Mouse (Mus musculus): Measurements from ENCODE around the gene Gm1113.

The Gm1113 gene

DNA sequence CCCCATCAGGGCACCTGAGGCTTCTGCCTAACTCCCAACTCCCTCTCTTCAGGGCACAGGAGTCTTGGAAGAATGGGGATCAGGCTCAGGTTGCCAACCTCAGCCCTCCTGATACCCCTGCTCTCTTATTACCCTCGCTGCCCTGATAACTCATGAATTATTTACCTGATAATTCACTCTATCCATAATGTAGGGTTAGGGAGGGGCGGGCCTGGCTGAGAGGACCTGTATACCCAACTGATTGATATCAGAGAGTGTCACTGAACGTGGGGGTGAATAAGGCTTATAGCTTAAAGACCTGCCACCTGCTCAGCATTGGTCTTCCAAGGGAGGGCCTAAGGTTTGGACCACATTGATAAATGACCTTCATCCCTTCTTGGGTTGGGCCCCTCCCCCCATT, at the start of gene Gm1113:
Gene Gm1113, minus strand, starts transcription at position 101 of the 400 bp plus-strand sequence.
- DNase-seq (ENCODE audit: low read depth, low spot score): no peak

GRCm38 (mm10) chr9:35564536-35565240, 46.6 kb upstream of the Gm1113 start:
- no peak for DNase-seq (ENCODE audit: low read depth, low spot score)

- DNase-seq (ENCODE audit: low read depth, low spot score): peak; percentile 38
Measured at GRCm38 (mm10) chr9:35561583-35561982, 43.5 kb upstream of the Gm1113 start.

GRCm38 (mm10) chr9:35561076-35561475, 43.0 kb upstream of the Gm1113 start:
- no peak for DNase-seq (ENCODE audit: low read depth, low spot score)

- peak; percentile 95 for DNase-seq (ENCODE audit: low read depth, low spot score)
Measured at GRCm38 (mm10) chr9:35559009-35559890, 41.2 kb upstream of the Gm1113 start.

DNA sequence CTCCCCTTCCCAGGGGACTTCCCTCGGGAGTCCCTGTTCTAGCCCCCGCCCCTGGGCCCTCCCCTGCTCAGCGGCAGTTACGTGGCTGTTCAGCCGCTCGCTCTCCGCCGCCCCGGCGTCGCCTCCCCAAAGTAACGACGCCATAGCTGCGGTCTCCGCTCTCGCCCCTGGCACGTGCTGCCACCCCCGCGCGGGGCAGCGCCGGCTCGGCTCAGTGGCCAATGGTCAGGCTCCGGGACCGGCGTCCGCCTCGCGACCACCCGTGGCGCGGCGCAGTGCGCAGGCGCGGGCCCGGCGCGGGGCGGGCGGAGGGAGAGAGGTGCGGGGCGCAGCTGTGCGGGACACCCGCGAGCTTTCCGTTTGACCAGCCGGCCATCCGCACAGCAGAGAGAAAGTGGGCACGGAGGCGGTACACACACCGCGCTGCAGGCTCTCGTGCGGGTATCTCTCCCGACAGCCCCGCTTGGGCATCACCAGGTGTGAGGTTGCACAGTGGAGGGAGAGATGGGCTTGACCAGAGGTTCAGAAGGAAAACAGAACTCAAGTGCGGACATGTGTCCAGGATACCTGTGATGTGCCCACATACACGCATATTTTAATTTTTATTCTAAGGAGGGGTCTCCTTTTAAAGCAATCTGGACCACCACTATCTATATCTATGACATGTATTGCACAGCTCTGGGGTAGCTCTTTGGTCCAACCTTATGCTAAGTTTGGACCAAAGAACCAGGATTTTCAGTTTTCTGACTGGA, 40.4 kb upstream of the Gm1113 start, which contains the start of the genes Ddx25 and Pus3:
Gene Ddx25, minus strand, starts transcription at position 272 of the 752 bp plus-strand sequence.
Gene Pus3, plus strand, starts transcription at position 339 of the 752 bp plus-strand sequence.
- peak; percentile 83 for DNase-seq (ENCODE audit: low read depth, low spot score)

DNA sequence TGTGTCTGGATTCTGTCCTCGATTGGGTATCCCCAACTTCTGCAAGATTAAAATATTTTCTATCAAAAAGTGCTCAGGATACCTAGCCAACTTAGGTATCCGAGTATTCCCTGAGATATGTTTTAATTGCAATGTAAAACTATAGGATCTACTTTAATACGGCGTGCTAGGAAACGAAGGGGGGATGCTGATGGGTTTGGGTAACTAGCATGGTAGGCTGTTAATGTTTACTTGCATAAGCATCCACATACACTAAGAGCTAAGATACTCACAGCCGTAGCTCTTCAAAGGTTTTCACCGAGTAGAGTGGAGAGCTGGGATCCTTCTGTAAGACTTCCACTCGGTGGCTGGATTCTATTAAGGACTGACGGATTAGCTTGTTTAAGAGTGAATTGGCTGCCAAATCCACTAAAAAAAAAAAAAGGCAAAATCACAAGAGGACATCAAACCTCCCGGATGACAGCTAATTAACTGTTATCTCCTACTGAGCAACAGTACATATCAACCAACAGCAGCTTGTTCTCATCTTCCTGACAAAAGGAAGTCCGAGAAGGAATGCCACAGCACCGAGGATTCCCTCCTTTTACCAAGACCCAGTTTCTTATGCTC, 38.5 kb upstream of the Gm1113 start:
- DNase-seq (ENCODE audit: low read depth, low spot score): no peak

DNA sequence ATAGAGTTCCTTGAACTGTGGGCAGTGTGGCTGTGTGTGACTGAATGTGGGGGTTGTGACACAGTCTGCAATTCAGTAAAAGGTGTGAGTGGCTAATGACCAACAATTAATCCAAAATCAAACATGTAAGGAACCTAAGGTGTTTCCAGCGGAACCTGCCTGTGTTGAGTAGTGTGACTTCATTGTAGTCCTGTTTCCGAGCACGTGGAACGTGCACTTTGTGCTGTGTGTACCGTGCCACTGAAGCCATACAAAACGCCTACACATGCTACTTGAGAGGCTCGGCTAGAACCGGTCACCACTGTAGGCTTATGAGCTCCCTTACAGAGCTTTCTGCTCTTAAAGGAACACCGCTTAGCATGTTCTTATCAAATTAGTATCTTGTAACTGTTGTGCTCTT, 30.4 kb upstream of the Gm1113 start:
- no peak for DNase-seq (ENCODE audit: low read depth, low spot score)

DNA sequence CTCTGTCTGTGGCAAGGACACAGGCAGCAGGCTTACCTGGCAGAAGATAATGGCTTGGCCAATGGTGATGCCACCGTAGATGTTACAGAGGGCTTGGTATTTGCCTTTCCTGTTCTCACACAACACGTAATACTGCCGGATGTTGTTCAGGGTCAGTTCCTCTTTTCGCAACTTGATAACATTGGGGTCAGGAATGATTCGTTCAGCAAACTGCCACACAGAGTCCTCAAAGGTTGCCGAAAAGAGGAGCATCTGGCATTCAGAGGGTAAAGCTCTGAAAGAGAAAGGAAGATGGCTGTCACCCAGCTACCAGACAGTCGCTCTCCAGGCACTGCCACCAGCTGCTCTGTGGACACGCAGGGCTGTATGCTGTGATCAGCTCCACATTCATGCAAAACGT, 28.7 kb upstream of the Gm1113 start:
- peak; percentile 80 for DNase-seq (ENCODE audit: low read depth, low spot score)

DNA sequence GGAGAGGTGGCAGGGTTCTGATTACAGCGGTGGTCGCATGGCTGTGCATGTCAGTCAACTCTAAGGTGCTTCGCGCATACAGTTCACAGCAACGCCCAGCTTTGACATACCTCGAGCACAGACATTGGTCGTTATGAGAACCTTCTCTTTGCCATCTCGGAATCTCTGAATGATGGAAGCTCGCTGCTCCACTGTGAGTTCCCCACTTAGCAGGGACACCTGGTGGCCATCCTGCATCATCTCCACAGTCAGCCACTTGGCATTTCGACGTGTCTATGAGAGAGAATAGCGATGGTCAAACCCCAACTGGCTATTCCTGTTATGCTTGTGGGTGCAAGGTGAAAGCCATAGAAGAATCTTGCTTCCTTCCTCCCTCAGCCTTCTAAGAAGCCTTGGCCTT, 27.6 kb upstream of the Gm1113 start:
- no peak for DNase-seq (ENCODE audit: low read depth, low spot score)

- DNase-seq (ENCODE audit: low read depth, low spot score): no peak
Measured at GRCm38 (mm10) chr9:35544666-35545065, 26.6 kb upstream of the Gm1113 start.

- DNase-seq (ENCODE audit: low read depth, low spot score): no peak
Measured at GRCm38 (mm10) chr9:35543099-35543860, 25.2 kb upstream of the Gm1113 start.

DNA sequence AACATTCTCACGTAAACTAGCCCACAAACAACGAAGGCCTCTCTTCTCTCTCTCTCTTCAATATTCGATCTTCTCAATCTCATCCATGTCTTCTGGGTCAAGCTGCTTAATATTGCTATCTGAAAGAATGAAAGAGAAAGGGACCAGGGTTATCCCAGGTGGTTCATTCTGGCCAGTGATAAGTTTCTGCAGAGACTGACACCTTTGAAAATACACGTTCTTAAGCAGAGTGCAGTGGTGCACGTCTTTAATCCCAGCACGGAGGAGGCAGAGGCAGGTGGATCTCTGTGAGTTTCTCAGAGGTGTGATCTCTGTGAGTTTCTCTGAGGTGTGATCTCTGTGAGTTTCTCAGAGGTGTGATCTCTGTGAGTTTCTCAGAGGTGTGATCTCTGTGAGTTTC, 23.9 kb upstream of the Gm1113 start:
- no peak for DNase-seq (ENCODE audit: low read depth, low spot score)

DNA sequence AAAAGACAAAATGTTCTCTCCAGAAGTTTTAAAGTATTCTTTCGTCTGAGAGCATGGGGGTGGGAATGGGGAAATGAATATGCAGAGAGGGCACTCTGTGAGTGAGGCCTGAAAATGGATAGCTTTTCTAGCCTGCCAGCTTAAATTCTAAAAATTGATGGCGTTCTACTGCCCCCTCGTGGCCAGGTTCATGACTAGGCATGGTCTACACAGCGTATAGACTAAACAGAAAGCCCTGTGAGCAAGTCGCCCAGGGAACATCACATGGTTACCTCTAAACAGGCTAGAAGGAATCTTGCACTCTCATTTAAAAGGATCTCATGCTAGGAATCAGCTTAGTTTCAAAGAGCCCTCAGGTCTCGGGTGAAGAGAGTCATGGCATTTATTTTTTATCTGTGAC, 23.4 kb upstream of the Gm1113 start:
- DNase-seq (ENCODE audit: low read depth, low spot score): peak; percentile 82

- DNase-seq (ENCODE audit: low read depth, low spot score): no peak
Measured at GRCm38 (mm10) chr9:35541024-35541423, 23.0 kb upstream of the Gm1113 start.

- DNase-seq (ENCODE audit: low read depth, low spot score): no peak
Measured at GRCm38 (mm10) chr9:35539001-35539750, 21.1 kb upstream of the Gm1113 start.

DNA sequence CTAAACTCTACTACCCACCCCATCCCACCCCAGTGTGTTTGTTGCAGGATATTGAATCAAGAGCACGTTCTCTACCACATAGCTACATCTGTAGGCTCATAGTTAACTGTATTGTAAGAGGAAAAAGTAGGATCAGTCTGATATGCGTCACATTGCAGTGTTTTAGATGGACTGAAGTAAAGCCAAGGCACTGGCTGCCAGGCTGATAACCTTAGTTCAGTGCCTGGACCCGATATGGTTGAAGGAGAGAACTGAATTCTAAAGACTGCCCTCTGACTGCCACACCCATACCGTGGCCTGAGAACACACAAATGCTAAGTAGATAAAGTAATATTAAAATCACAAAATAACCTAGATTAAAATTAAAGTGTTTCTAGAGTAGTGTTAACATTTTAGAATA, 17.8 kb upstream of the Gm1113 start:
- no peak for DNase-seq (ENCODE audit: low read depth, low spot score)

- DNase-seq (ENCODE audit: low read depth, low spot score): peak; percentile 64
Measured at GRCm38 (mm10) chr9:35535110-35535509, 17.0 kb upstream of the Gm1113 start.

DNA sequence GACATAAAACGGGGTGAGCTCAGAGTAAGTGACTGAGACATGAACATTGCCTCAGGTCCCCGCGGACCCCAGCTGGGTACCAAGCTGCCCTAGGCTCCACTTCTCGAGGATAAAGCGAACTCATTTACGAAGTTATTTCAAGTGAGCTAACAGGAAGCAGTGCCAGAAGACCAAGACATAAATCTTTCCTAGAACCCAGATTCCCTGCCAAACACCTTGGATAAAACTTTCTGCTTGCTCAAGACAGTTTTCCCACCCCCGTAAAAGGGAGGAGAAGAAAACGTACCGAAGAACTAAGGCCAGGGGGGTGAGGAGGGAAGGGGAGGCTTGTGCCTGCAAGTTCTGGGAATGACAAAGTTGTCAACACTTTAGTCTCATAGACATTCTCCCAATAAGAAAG, 15.2 kb upstream of the Gm1113 start:
- no peak for DNase-seq (ENCODE audit: low read depth, low spot score)

GRCm38 (mm10) chr9:35529796-35530195, 11.7 kb upstream of the Gm1113 start:
- no peak for DNase-seq (ENCODE audit: low read depth, low spot score)

All from A20 (cell line).